Mouse (Mus musculus) cerebellum, adult 18-20 months (tissue): ENCODE measurements around the gene Mrpl55.
"Not testable (repeated sequence)": the region's sequence is repeated elsewhere in the genome, so short reads cannot be mapped to it uniquely, and the experiment has no call there.

Experiments
- DNase-seq, 2 experiments: peaks; one replicate each; pipeline ENCODE4 v3.0.0; 2021

The Mrpl55 gene

GRCm38 (mm10) chr11:59196230-59196629 lies 6.1 kb upstream of the Mrpl55 start:
- no peak for DNase-seq

GRCm38 (mm10) chr11:59201216-59202002 lies 877 bp upstream of the Mrpl55 start:
- no peak for DNase-seq

- peak; percentile 90 to 97 for DNase-seq
Observed at GRCm38 (mm10) chr11:59208153-59208831, 6.0 kb downstream of the Mrpl55 start, which contains the start of gene 2310033P09Rik. 2310033P09Rik (plus strand) TSS chr11:59208321.

GRCm38 (mm10) chr11:59209003-59209441 lies 6.7 kb downstream of the Mrpl55 start:
- DNase-seq: peak; percentile 63 to 70

- peak in 1 of 2 experiments; percentile 39 for DNase-seq
Observed at GRCm38 (mm10) chr11:59209580-59209979, 7.3 kb downstream of the Mrpl55 start.

- DNase-seq: no peak
Observed at GRCm38 (mm10) chr11:59210020-59210419, 7.7 kb downstream of the Mrpl55 start.

GRCm38 (mm10) chr11:59211561-59211960 lies 9.3 kb downstream of the Mrpl55 start:
- DNase-seq: not testable (repeated sequence)

- DNase-seq: not testable (repeated sequence)
Observed at GRCm38 (mm10) chr11:59212320-59212719, 10.0 kb downstream of the Mrpl55 start.

GRCm38 (mm10) chr11:59212892-59213494 lies 10.7 kb downstream of the Mrpl55 start:
- no peak for DNase-seq

- no peak for DNase-seq
Observed at GRCm38 (mm10) chr11:59216955-59217354, 14.7 kb downstream of the Mrpl55 start.

GRCm38 (mm10) chr11:59218389-59218998 lies 16.2 kb downstream of the Mrpl55 start:
- no peak for DNase-seq

- no peak for DNase-seq
Observed at GRCm38 (mm10) chr11:59219064-59219463, 16.8 kb downstream of the Mrpl55 start.

GRCm38 (mm10) chr11:59221604-59222003 lies 19.3 kb downstream of the Mrpl55 start:
- DNase-seq: no peak

GRCm38 (mm10) chr11:59222306-59222705 lies 20.0 kb downstream of the Mrpl55 start:
- no peak for DNase-seq

GRCm38 (mm10) chr11:59224025-59224424 lies 21.7 kb downstream of the Mrpl55 start:
- no peak for DNase-seq

GRCm38 (mm10) chr11:59224470-59224869 lies 22.2 kb downstream of the Mrpl55 start:
- DNase-seq: no peak

- no peak for DNase-seq
Observed at GRCm38 (mm10) chr11:59225167-59225566, 22.9 kb downstream of the Mrpl55 start.

- no peak for DNase-seq
Observed at GRCm38 (mm10) chr11:59226251-59226650, 24.0 kb downstream of the Mrpl55 start.

GRCm38 (mm10) chr11:59226787-59227603 lies 24.7 kb downstream of the Mrpl55 start:
- DNase-seq: no peak

GRCm38 (mm10) chr11:59227604-59228121 lies 25.4 kb downstream of the Mrpl55 start:
- DNase-seq: no peak

GRCm38 (mm10) chr11:59228122-59228953 lies 26.1 kb downstream of the Mrpl55 start, which contains the start of gene Arf1:
Arf1 (minus strand) TSS chr11:59228270.
- peak; percentile 93 to 99 for DNase-seq
